Mouse (Mus musculus): Measurements from ENCODE around the gene Tnfrsf11a.
"Not testable (repeated sequence)": the region's sequence is repeated elsewhere in the genome, so short reads cannot be mapped to it uniquely, and the experiment has no call there.

The Tnfrsf11a gene

DNA sequence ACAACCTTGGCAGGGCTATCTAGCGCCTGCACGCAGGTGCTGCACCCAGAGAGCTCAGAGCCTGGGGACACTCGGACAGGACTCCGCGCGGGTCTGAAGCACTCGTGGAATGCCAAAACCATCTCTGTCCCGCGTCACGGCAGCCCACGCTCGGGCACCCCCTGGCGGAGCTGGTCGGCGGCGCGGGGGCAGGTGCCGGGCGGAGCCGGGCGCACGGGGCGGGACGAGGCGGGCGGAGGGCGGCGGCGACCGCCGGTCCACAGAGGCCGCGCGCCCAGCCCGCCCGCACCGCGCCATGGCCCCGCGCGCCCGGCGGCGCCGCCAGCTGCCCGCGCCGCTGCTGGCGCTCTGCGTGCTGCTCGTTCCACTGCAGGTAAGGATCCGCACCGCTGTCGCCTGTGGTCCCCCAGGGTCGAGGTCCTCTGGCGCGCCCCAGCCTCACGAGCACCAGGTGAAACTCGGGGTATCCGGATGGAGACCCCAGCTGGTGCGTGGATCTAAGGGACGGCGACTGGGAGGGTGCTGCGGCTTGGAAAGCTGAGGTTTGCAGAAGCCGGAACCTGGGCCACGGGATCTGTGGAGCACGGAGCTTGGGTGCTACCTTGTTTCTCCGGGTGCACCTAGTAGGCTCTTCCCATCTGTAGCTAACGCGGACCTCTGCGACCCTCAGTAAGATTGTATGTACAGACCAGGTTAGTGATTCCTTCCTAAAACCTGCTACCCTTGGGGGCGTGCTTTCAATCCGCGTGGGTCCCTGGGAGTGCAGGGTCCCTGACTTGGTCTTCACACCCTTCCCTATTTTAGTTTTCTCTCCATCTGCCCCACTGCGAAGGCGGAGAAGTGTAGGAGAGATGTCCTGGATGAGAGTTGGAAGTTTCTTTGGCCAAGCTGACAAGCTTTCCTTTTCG, at the start of gene Tnfrsf11a:
Gene Tnfrsf11a, plus strand, starts transcription at position 262 of the 908 bp plus-strand sequence.
- DNase-seq (ENCODE audit: low read depth, low spot score), result no peak

DNA sequence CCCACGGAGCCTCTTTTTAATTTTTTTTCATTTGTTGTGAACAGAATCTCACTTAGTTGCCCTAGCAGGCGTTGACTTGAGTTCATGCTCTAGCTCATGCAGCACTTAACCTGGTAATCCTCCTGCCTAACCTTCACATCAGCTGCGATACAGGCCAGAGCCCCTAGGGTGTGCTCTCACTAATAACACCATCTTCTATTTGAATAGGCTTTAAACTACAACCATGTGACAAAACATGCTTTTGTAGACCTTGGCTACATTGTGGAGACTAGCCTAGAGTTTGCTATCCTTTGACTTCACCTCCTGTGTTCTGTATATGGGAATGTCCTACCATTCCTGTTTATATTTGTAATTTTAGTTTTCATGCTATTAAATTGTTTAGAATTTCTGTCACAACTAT, 45.2 kb upstream of the Tnfrsf11a start:
- no peak for DNase-seq (ENCODE audit: low read depth, low spot score)

DNA sequence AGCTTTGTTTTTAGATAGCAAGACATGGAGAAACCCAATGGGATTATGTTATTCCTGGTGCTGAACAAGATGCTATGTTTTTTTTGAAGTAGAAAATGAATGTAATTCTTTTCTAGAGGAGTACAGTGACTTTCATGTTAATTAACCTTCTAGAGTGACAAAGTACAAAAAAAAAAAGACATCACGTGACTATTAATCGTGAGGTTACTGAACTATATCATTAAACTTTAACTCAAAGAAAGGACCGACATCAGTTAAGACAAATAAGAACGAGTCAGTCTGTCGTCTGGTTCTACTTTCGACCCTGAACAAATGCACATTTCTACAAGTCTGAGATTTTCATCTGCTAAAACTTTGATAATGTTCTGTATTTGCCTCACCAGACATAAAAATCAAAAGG, 42.2 kb upstream of the Tnfrsf11a start:
- DNase-seq (ENCODE audit: low read depth, low spot score), result no peak

DNA sequence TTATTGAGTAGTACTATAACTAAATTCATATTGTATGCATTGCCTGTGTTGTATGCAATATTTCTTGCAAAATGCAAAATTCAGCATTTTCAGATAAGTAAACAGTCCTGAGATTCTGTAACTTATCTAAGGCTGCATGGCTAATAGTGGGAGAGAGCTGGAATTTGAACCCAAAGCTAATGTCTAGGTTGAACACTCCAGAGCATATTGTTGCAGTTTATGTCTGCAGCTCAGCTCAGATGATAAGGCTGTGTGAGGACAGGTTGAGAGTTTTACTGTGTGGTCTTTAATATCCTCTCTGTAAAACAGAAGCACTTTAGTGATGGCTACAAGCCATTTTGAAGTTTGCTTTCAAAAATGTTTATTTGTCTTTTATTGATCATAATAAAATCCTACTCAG, 41.0 kb upstream of the Tnfrsf11a start:
- DNase-seq (ENCODE audit: low read depth, low spot score), result no peak

DNA sequence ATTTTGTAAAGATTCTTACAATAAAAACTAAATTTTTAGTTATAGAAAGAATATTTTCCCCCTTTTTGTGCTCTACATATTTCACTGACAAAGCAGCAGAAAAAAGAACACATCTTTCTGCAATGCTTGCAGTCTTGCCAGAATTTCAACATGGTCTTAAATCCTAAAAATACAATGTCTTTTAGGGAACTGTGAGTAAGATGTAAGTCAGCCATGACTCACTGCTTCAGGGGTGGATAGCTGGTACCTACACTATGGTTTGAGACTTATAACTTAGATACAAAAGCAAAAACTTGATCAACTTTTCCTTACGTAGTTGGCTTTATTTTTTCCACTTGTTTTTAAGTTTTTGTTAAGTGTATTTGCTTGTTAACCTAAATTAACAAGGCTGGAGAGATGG, 38.0 kb upstream of the Tnfrsf11a start:
- peak; percentile 65 for DNase-seq (ENCODE audit: low read depth, low spot score)

DNA sequence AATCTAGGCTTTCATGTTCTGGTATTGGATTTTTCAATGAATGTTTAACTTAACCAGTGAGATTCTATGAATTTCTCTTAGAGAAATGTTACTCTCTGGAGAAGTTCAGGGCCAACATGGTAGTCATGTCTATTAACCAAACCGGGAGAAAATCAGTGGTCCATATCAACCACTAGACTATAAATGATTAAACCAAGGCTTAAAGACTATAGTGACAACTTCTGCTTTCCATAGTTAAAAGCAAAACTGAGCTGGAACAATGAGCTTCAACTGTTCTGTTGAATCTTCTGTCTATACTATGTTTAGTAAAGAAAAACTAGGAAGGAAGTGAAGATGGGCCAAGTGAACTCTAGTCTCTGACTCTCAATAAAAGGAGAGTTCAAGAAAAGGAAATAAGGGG, 34.1 kb upstream of the Tnfrsf11a start:
- no peak for DNase-seq (ENCODE audit: low read depth, low spot score)

DNA sequence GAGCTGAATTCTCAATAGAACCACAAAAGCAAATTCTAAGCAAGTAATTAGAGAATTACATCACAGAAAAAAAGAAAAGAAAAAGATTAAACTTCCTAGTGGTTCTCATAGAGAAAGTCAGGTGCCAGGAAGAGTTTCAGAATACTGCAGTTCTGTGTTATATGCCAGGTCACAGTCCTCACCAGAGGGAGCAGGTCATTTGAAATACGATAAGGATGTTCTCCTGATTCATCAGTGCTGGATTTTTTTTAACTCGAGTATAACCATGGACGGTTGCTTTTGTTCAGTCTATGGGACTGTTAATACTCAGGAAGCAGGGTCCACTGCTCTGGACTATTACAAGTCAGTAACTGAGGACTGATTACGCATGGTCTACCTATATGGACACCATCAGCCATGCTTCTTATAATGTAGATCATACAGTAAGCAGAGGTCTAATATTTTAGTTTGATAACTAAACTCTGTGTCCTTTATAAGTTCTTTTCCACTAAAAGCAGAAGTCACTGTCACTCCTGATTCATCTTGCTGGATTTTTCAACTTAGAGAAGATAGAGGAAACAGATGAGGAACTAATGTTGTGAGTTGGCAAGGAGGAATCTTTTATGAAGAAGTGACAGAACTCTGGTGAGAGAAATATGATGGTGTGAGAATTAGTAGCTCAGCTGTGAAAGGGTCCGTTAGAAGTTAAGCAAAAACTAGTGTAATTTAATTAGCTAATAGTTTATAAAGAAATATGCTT, 33.5 kb upstream of the Tnfrsf11a start:
- no peak for DNase-seq (ENCODE audit: low read depth, low spot score)

DNA sequence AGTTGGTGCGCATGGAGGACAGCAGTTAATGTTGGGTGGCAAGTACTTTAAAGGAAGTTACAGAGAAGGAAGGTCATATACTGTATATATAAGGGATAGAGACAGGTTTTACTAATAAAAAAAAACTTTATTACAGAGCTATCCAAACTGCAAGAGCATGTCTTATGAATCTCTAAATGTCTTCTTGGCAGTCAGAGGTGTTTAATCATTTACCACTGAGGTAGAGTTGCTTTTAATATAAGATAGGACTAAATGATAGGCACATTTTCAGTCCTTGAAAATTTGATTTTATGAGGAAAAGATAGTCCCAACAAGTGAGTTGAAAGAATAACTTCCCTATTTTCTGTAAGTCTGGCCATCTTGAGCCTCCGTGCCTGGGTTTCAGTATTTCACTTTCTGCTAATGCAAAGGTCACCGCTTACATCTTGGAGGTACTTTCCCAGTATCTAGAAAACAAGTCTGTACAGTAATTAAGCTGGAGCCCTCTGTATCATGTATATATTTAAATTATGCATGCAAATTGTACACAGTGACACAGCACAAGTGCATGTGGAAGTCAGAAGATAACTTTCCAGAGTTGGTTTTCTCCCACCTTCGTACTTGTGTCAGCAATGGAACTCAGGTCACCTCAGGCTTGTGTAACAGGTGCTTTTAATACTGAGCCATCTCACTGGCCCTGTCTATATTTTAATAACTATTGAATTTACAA, 32.3 kb upstream of the Tnfrsf11a start:
- no peak for DNase-seq (ENCODE audit: low read depth, low spot score)

DNA sequence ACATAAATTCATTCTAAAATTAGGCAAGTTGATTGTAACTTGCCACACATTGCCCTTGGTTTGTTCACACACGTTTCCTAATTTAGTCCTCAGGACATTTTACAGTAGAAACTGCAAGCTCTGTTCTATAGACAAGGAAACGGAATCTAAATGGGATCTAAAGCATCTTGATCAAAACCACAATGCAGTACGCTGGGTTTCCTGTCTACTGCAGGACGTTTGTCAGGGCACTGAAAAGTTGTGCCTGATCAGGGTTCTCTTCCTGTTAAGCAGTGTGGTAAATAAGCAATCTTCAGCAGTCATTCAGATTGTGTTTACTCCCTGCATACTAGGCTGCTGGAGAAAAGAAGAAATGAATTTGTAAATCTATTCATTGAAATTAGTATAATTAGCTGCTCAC, 28.3 kb upstream of the Tnfrsf11a start:
- no peak for DNase-seq (ENCODE audit: low read depth, low spot score)

DNA sequence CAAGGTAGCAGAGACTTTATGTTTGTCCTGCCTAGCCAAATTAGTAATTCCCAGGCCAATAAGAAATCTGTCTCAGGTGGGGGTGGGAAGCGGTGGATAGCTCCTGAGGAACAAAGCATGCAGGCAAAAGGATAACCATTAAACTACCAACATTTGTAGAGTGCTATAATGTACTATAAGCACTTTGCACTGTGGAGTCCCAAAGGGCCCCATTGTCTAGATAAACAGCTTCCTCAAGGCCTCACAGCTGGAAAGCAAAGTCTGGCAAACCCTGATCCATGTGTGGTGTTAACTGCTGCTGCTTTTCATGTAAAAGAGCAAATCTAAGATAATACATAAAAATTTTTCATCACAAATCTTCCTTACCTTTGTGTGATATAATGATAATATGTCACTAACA, 27.6 kb upstream of the Tnfrsf11a start:
- no peak for DNase-seq (ENCODE audit: low read depth, low spot score)

DNA sequence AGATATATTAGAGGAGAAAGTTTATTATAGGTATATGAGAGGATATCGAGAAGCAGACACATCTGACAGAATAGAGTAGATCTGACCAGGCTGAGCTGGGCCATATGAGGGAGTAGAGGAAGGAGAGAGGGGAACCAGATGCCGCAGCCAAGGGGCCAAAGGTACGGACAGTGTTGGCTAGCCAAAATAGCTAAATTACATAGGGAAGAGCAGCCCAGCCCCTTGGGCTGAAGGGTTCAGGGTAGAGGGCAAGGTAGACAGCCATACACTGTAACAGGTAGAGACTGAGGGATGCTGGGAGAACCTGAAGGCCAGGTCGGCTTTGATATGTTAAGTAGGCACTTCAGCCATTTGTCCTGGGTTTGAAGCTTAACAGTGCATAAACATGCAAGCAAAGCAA, 21.7 kb upstream of the Tnfrsf11a start:
- no peak for DNase-seq (ENCODE audit: low read depth, low spot score)

DNA sequence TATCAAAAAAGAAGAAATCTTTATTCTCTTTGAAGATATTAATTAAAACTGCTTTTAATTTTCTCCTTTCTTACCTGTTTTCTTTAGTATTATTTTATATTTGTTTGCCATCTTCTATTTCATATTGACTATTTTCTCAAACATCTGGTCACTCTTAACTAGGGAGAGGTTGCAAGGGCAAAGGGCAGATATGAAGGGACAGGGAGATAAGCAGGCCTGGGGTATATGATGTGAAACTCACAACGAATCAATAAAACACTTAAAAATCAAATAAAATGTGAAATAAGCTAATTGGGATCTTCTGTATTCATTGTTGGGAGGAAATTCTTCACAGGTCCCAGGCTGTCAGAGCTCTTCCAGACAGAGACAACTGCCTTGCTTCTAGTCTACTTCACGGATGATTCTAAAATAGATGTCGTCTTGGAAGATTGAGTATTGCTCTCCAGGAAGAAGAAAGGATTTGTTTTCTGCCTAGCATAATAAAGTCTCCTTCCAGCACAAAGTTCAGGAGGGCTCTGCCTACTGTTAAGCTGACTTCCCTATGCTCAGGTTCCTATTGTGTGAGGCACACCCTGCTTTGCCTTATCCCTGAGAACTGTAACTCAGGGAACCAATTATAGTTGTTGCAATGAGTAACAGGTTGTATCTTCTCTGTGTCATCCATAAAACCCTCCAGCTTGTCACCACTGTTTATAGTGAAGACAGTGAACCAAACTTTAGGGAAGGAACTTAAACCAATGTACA, 20.9 kb upstream of the Tnfrsf11a start:
- no peak for DNase-seq (ENCODE audit: low read depth, low spot score)

DNA sequence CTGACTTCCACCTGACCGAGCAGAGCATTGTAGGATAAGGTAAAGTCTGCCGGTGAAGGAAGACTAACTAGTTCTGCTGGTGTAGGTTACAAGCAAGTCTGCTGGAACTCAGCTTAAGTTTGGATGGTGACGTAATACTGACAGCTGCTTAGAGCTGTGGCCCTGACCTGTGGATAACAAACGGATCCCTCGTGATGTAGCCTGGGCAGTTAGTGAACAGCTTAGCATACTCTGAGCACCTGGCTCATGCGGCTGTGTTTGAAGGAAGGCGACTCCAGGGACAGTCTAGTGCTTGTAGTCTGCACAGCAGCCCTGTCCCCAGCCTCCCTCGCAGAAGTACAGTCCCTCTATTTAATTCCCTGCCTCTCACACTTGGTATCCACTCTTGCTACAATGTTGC, 14.9 kb upstream of the Tnfrsf11a start:
- DNase-seq (ENCODE audit: low read depth, low spot score), result no peak

DNA sequence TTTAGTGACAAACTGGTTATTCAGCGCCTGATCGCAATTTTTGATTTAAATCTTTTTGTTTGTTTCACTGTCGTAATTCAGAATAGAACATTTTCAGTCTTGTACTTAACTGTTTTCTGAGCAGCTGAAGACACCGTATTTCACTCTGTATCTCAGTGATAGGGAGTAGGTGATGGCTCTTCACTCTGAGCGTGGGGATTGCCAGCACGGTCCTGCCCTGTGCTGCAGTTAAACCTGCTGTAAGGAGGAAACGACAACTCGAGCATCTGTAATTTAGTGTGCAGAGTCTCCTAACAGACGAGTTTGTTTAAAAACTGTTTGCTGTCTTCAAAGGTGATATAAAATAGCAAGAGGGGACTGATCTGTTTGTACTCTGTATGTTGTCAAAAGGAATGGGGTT, 14.4 kb upstream of the Tnfrsf11a start:
- DNase-seq (ENCODE audit: low read depth, low spot score), result not testable (repeated sequence)

DNA sequence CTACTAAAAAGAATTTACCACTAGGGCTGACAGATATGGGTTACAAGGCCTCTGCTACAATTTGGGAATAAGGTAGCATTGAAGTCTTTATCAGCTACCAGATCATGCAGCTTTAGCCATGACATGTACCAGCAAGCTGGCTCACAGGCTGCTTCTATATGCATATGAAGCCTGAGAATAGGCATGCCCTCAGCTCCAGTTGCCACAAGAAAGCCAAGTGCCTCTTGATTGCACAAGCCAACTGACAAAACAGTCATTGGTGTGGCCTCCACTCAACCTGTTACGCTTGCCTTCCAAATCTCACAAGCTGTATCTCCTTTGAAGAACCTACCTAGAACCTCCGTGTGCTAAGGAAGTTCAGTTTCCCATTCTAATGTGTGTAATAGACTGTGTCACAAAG, 12.1 kb upstream of the Tnfrsf11a start:
- DNase-seq (ENCODE audit: low read depth, low spot score), result no peak

DNA sequence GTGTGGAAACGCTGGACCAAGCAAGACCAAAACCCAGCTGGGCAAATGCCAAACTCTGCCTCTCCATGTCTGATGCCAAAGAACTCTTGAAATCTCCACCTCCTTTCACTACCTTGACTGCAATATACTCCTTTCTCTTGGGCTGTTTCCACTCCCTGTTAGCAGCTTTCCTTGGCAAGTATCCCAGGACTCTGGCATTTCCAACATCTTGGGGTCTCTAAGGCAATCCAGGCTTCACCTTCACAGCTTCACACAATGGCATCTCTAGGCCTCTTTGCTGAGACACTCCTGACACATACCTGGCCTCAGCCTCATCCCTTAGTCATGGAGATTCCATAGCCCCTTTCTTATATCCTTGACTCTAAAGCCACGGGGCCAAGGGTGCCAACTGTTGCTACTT, 9.8 kb upstream of the Tnfrsf11a start:
- DNase-seq (ENCODE audit: low read depth, low spot score), result no peak

DNA sequence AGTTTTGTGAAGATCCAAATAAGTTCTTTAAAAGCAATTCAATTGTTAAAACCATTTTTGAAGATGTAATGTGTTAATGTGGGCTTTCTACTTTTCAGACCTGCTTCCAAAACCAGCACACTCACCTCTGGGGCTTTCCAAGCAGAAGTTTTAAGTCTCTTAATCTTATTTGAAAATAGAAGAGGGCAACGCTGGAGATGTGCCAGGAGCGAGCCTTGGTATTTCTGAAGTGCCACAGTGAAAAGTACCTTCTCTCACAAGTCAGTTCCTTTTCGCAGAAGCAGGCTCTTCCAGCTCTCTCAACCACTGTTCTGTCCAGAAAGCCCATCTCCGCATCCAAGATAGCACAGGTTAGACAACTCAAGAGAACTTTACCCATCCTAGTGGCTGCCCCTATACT, 4.1 kb upstream of the Tnfrsf11a start:
- DNase-seq (ENCODE audit: low read depth, low spot score), result no peak

DNA sequence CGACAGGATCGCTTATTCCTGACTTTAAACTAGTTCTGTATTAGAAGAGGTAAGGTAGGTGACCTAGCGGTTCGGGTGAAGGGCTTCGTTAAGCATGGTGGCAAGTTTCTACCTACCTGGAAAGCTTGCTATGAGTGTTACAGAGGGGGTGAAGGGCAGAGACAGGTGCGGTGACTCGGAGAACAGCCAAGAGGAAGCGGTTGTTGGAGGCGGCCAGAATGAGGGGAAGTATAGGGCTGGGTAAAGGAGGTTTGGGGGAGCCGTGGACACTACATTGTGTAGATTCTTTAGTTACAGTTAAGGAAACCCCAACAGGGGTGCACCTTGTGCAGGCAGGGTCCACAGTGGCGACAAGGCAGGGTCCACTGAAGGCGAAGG, 450 bp upstream of the Tnfrsf11a start:
- DNase-seq (ENCODE audit: low read depth, low spot score), result no peak

DNA sequence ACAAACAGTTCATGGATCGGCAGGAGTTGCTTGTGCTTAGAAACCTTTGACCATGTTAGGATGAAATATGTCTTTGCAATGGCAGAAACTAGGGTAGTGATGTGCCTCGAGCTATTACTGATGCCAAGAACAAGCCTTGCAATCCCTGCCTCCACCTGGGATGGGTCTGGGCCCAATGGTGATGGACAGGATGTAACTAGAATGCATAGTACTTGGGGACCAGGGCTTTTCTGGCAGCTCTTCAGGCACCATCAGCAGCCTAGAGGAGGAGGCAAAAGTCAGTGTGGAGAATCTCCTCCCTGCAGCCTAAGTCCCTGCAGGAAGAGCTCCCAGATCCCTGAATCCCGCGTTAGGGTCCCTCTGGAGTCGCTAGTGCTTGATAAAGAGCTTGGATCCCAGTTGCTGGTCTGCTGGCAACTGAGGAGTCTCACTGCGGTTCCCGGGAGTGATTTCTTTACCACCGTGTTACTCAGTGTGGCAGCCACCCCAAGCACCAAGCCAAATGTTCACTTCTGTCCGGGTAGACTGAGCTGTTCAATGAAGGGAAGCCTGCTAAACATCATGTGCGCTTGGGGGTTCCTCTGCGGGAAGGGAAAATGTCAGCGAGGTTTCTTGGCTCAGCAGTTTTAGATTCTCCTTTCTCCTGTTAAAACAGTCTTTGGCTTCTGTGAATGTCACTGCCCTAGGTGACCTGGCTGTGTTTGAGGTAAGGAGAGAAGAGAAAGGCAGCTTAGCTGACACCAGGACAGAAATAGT, 1.1 kb downstream of the Tnfrsf11a start:
- no peak for DNase-seq (ENCODE audit: low read depth, low spot score)

DNA sequence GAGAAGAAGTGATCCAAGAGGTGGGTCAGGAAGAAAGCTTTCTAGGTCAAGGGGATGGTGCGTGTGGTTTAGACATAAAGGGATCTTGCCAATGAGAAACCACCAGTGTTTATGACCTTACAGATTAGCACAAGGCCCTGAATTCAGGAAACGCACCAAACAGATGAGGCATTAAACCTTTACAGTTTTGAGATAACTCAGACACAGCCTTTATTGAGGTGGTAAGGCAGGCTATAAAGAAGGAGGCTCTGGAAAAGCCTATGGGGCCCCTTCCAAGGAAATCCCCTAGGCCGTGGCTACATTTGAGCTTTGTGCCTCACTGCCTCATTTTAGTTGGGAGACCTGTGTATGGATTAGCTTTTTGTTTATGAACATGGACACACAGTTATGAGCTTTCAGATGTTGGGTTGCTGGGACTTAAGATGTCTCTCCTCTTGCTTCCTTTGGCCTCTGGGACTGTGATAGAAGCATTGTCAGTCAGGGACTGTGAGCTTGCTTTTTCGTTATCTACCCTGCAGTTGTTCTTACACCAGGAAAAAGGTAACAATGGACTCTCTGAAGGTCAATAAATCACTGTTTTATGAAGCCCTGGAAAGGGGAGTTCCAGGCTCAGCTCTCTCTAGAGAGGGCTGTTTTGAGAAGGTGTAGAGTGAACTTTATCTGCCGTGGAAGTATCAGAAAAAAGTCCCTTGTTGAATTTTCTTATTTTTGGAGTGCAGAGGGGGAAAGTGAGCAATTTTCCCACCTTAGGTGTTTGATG, 3.9 kb downstream of the Tnfrsf11a start:
- no peak for DNase-seq (ENCODE audit: low read depth, low spot score)

Data from telencephalon, adult 2 months (tissue).